Mouse (Mus musculus) gastrocnemius, postnatal 36 days (tissue): ENCODE measurements at regions not wholly inside any gene's neighbourhood (a gene's known extent, or its start where the extent isn't known, plus 50 kb on each side); places are given as distances from the start of the nearest gene placed in this dataset.
"Not testable (repeated sequence)": the region's sequence is repeated elsewhere in the genome, so short reads cannot be mapped to it uniquely, and the experiment has no call there.

Experiments
- DNase-seq, 2 experiments: peaks; one replicate each; pipeline ENCODE4 v3.0.0; 2022
- intact Hi-C: fragments of 180-260 bp; cut with DNase I; formaldehyde crosslinking; loops from one replicate; pipeline ENCODE4 v1.15.1; 2025

DNA sequence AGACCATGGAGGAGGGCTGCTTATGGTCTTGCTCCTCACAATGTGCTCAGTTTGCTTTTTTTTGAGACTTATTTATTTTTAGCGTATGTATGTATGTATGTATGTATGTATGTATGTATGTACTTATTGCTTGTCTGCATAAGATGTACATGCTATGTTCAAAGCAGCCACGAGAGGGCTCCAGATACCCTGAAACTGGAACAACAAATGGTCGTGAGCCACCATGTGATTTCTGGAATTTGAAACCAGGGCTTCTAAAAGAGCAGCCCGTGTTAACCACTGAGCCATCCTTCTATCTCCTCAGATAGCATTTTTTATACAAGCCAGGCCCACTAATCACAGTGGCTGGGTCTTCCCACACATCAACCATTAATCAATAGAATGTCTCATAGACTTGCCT is 611.2 kb downstream of the 5730507C01Rik start:
- intact Hi-C loops, result no loop called here
- DNase-seq, result no peak

DNA sequence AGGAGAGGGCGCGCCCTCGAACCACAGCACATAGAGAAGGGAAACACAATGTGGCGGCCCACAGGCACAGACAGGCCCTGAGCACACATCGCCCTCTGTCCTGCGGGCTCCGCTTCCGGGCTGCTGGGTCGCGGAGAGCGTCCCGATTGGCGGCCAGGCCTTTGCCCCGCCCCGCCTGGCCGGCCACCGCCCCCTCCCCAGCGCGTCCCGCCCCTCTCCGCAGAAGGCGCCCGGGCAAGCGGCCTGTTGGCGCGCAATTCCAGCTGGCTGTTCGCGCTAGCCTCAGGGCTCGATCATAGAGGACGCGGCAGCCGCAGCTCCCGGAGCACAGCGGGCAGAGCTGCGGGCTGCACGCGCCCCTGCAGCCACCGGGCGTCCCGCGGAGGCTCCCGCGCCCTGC is 661.3 kb downstream of the 5730507C01Rik start:
- intact Hi-C loops, result no loop called here
- DNase-seq, result no peak

DNA sequence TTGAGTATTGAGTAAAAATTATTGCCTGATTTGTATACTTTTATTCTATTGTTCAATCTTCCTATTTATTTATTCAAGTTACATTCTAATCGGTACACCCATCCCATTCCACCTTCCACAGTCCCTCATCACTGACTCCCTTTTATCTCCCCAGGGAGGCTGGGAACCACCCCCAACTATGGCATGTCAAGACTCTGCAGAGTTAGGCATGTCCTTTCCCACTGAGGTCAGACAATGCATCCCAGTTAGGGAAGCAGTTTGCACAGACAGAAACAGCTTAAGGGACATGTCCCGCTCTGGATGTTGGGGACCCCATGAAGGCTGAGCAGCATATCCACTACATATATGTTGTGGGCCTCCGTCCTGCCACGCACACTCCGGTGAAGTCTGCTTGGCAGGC is 678.1 kb downstream of the 5730507C01Rik start:
- intact Hi-C loops, result no loop called here
- DNase-seq, result no peak

DNA sequence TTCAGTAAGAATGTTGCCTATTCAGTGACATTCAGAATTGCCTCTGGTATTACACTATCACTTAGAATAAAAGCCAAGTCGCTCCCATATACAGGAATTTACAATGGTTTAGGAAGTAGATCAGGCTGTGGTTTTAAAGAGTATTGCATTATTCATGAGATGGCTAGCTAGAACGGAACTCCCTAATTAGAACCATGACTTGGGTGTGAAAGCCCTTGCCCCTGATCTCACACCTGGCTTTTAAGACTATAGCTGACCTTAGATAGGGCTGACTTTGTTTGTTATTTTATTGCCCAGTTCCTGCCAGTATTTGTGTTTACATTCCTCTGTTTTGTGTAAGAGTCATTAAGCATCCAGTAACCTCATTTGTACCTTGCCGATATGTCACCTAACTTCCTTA is 678.7 kb downstream of the 5730507C01Rik start:
- intact Hi-C loops, DNase-seq: not testable (repeated sequence)

DNA sequence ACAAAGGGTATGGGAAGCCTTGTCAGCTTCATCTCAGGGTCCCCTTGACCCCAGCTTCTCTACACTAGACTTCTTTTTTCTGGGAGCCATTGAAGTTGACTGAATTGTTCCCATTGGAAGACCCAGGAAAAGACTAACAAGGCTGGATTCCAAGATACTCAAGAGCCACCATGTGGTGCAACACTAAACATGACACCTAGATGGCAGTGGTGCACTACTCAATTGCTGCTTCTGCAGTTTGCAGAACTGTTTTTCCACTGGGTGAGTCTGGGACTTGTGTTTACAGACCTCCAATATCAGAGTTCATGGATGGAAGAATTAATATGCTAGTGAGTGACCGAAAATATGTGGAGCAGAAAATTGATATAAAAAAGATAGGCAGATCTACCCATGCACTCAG is 709.7 kb downstream of the 5730507C01Rik start:
- DNase-seq, intact Hi-C loops: not testable (repeated sequence)

DNA sequence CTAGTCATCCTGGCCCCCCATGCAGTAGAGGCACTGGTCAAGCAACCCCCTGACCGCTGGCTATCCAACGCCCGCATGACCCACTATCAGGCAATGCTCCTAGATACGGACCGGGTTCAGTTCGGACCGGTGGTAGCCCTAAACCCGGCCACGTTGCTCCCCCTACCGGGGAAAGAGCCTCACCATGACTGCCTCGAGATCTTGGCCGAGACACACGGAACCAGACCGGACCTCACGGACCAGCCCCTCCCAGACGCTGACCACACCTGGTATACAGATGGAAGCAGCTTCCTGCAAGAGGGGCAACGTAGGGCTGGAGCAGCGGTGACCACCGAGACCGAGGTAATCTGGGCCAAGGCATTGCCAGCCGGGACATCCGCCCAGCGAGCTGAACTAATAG is 707.6 kb upstream of the Gm21863 start:
- peak; percentile 3 to 13 for DNase-seq
- intact Hi-C loops, result not testable (repeated sequence)

DNA sequence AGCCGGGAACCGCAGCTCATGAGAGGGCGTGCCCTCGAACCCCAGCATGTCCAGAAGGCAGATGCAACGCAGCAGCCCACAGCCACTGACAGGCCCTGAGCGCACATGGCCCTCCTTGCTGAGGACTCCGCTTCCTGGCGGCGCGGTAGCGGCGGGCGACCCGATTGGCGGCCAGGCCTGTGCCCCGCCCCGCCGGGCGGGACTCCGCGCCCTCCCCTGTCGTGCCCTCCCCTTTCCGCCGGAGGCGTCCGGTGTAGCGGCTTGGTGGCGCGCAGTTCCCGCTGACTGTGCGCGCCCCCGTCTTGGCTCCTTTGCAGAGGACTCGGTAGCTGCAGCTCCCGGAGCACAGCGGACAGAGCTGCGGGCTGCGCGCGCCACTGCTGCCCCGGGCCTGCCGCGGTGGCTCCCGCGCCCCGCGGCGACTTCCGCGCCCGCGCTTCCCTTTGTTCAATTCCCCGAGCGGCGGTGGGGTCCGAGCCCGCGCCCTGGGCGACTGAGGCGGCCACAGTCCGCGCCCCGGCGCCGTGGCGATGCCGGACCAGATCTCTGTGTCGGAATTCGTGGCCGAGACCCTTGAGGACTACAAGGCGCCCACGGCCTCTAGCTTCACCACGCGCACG is 665.9 kb upstream of the Gm21863 start:
- peak in 1 of 2 experiments; percentile 12 for DNase-seq
- intact Hi-C loops, result not testable (repeated sequence)

DNA sequence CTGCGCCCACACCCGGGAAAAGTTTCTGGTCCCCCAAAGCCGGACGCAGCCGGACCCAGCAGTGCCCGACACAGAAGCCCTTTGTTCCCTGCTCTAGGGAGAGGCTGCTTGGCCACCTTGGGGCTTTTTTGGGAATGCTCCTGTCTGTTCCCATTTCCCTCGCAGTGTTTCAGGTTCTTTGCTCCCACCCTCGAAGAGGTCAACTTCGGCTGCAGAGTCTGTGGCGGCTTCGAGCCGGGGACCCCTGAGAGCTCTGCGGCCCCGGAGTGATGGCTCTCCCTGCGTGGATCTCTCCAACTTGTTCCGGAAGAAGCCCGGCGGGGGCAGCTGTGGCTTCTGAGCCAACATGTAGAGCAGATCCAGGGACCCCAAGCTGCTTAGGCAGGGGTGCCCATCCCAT is 665.3 kb upstream of the Gm21863 start:
- DNase-seq, intact Hi-C loops: not testable (repeated sequence)

DNA sequence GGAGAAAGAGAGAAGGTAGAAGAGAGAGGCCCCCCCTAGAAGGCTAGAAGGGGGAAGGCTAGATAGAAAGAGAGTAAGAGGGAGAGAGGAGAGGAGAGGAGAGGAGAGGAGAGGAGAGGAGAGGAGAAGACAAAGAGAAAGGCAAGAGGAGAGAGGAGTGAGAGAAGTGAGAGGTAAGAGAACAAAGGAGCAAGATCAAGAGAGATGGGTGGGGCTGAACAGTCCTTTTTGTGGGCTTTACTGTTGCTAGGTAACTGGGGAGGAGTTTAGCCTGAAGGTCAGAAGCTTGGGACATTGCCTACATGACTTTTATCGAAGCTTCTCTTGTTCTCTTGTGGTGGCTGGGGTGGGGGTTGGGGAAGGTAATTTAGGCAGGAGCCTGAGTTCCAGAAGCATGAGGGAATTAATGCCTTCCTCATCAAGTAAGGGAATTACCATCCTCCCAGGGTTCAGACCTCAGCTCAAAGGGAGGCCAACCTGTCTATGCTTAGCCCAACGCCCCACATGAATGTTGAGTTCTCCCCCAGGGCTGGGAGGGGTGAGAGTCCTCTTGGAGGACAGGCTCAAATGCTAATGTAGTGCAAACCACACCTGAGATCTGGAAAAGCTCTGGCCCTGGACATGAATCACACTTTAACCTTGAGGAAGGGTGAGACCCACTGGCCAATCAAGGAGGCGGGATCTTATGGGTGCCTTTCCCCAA is 662.1 kb upstream of the Gm21863 start:
- intact Hi-C loops, DNase-seq: not testable (repeated sequence)
